Mouse (Mus musculus) layer of hippocampus, adult 8-10 months (tissue): ENCODE data around the gene Efna2. TPM values are rescaled to one million over a fixed set of nuclear protein-coding genes. Genes with fewer than 3 reads are reported as not detected.

Experiments
- DNase-seq, 2 experiments: peaks; one replicate each; pipeline ENCODE4 v3.0.0; 2022; ENCODE audit warnings: low spot score in 2 of 2
- total RNA-seq, 4 experiments: library from RNA; stranded (reverse); gene quantifications; 2 replicates each; pipeline ENCODE4 v1.2.4; 2022

The Efna2 gene
- total RNA-seq, 4 experiments from 2014 or later, result 7.4 to 8.3 (median 7.9) TPM

DNA sequence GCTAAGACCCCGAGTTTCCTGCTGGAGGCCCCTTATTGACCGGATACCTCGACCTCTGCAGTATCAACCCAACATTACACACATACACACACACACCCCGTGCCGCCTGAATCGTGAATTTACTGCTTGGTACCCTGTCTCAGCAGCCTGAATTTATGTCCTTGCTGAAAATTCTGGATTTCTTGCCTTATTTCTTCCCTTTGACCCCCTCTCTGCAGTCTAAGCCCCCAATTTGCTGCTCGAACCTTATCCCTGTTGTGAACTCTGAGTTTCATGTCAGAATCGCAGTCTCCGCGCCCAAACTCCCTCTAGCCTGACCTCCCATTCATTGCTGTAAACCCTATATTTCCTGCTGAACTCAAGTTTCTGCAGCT is 47.9 kb downstream of the Efna2 start:
- DNase-seq, result no peak

- DNase-seq, result peak in 1 of 2 experiments; percentile 17
These were observed 48.8 kb downstream of the Efna2 start for GRCm38 (mm10) chr10:80227877-80228775.

DNA sequence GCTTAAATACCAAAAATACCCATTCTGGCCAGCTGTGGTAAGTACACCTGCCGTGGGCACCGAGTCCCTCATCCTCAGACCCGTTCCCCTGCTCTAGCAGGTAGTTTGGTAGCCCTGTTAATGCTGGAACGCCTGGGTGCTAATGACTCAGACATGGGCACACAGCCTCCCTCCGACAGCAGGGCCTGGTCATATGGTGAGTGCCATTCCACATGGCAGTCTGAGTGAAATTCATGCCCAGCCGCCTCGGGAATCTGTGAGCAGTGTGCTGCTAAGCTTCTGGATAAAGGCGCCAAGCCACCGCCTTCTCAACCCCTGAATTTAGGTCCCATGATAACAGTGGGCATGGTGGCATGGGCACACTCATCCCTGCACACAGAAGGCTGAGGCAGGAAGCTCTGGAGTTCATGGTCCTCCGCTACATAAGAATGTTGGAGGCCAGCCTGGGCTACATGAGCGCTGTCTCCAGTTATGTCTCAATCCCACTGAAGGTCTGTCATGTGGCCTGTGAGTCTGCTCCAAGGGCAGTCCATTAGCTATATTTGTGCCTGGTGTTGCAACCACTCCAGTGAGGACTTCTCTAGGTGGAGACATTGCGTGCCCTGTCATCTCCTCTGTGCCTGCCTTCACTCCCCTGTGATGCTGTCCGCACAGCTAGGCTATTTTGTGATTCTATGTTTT is 57.0 kb downstream of the Efna2 start:
- DNase-seq, result no peak

DNA sequence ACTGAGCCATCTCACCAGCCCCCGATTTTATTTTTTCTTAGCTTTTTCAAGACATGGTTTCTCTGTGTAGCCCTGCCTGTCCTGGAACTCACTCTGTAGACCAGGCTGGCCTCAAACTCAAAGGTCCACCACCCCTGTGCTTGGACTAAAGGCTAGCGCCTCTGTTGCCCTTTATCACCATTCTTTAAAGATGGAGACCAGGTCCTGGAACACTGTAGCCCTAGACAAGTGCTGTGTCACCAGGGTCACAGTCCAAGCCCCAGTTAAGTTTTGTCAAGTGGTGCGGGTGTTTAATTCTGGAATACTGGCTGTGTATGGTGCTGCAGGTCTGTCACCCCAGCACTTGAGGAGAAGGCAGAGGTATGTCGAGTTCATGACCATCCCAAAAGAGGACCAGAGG is 57.7 kb downstream of the Efna2 start:
- no peak for DNase-seq

- no peak for DNase-seq
These were observed 59.0 kb downstream of the Efna2 start for GRCm38 (mm10) chr10:80238306-80238705.

Other genes with a start within 250 kb of the Efna2 start
- gene Wdr18, start 219.3 kb upstream of the Efna2 start, total RNA-seq, result 10 to 100 TPM; 42.9 to 50.8 (median 48.6) TPM
- under 1 TPM in 2 of 4 experiments, not detected in 2; 0.19 to 0.20 TPM for gene Grin3b, start 208.8 kb upstream of the Efna2 start, total RNA-seq
- 100 to 1,000 TPM; 111 to 119 (median 116) TPM for gene Tmem259, start 195.2 kb upstream of the Efna2 start, total RNA-seq
- gene Cnn2, start 190.9 kb upstream of the Efna2 start, total RNA-seq, result 1 to 10 TPM; 5.3 to 9.8 (median 6.6) TPM
- 10 to 100 TPM; 12.4 to 13.6 (median 13.3) TPM for gene Abca7, start 183.0 kb upstream of the Efna2 start, total RNA-seq
- 10 to 100 TPM in 2 of 4 experiments, 1 to 10 TPM in 2; 2.8 to 14.1 (median 8.2) TPM for gene Arhgap45, start 162.8 kb upstream of the Efna2 start, total RNA-seq
- gene Polr2e, start 139.7 kb upstream of the Efna2 start, total RNA-seq, result 10 to 100 TPM; 64.2 to 86.7 (median 75.4) TPM
- gene Gpx4, start 132.3 kb upstream of the Efna2 start, total RNA-seq, result 100 to 1,000 TPM; 433 to 528 (median 468) TPM
- gene Sbno2, start 73.9 kb upstream of the Efna2 start, total RNA-seq, result 10 to 100 TPM; 19.9 to 52.8 (median 29.8) TPM
- gene Stk11, start 63.7 kb upstream of the Efna2 start, total RNA-seq, result 100 to 1,000 TPM in 1 of 4 experiments, 10 to 100 TPM in 3; 94.2 to 111 (median 96.5) TPM
- 100 to 1,000 TPM; 315 to 328 (median 323) TPM for gene Atp5d, start 40.9 kb upstream of the Efna2 start, total RNA-seq
- gene Cbarp, start 38.6 kb upstream of the Efna2 start, total RNA-seq, result 100 to 1,000 TPM; 295 to 345 (median 308) TPM
- 10 to 100 TPM; 47.2 to 63.6 (median 58.0) TPM for gene Midn, start 31.2 kb upstream of the Efna2 start, total RNA-seq
- gene Cirbp, start 13.5 kb upstream of the Efna2 start, total RNA-seq, result 100 to 1,000 TPM in 2 of 4 experiments, 10 to 100 TPM in 2; 75.7 to 148 (median 96.4) TPM
- 1 to 10 TPM; 1.8 to 9.0 (median 6.2) TPM for gene 1600002K03Rik, start 6.5 kb upstream of the Efna2 start, total RNA-seq
- gene Mum1, start 47.0 kb downstream of the Efna2 start, total RNA-seq, result 10 to 100 TPM; 44.5 to 51.5 (median 45.6) TPM
- gene Ndufs7, start 69.6 kb downstream of the Efna2 start, total RNA-seq, result 100 to 1,000 TPM; 190 to 206 (median 201) TPM
- gene Gamt, start 81.5 kb downstream of the Efna2 start, total RNA-seq, result 10 to 100 TPM; 22.4 to 34.7 (median 27.9) TPM
- gene Dazap1, start 82.0 kb downstream of the Efna2 start, total RNA-seq, result 10 to 100 TPM; 84.8 to 98.3 (median 91.6) TPM
- 1,000 to 10,000 TPM in 1 of 4 experiments, 100 to 1,000 TPM in 3; 755 to 1,005 (median 888) TPM for gene Rps15, start 113.0 kb downstream of the Efna2 start, total RNA-seq
- gene Apc2, start 116.5 kb downstream of the Efna2 start, total RNA-seq, result 100 to 1,000 TPM in 3 of 4 experiments, 10 to 100 TPM in 1; 90.4 to 113 (median 110) TPM
- 10 to 100 TPM; 20.4 to 27.1 (median 23.3) TPM for gene 2310011J03Rik, start 141.1 kb downstream of the Efna2 start, total RNA-seq
- 1 to 10 TPM; 3.3 to 6.4 (median 4.1) TPM for gene Pcsk4, start 150.0 kb downstream of the Efna2 start, total RNA-seq
- 10 to 100 TPM in 2 of 4 experiments, 1 to 10 TPM in 2; 9.2 to 12.3 (median 10.2) TPM for gene Reep6, start 150.5 kb downstream of the Efna2 start, total RNA-seq
- gene Adamtsl5, start 168.9 kb downstream of the Efna2 start, total RNA-seq, result 1 to 10 TPM; 5.8 to 7.4 (median 6.7) TPM
- gene Plk5, start 177.0 kb downstream of the Efna2 start, total RNA-seq, result 10 to 100 TPM; 18.0 to 36.4 (median 30.4) TPM
- 10 to 100 TPM; 17.0 to 19.6 (median 18.3) TPM for gene Mex3d, start 208.2 kb downstream of the Efna2 start, total RNA-seq
- 100 to 1,000 TPM; 149 to 154 (median 150) TPM for gene Mbd3, start 220.1 kb downstream of the Efna2 start, total RNA-seq
- 100 to 1,000 TPM; 320 to 446 (median 390) TPM for gene Uqcr11, start 227.3 kb downstream of the Efna2 start, total RNA-seq